Mouse (Mus musculus): ENCODE data around the gene Magel2.

Gene Magel2

DNA sequence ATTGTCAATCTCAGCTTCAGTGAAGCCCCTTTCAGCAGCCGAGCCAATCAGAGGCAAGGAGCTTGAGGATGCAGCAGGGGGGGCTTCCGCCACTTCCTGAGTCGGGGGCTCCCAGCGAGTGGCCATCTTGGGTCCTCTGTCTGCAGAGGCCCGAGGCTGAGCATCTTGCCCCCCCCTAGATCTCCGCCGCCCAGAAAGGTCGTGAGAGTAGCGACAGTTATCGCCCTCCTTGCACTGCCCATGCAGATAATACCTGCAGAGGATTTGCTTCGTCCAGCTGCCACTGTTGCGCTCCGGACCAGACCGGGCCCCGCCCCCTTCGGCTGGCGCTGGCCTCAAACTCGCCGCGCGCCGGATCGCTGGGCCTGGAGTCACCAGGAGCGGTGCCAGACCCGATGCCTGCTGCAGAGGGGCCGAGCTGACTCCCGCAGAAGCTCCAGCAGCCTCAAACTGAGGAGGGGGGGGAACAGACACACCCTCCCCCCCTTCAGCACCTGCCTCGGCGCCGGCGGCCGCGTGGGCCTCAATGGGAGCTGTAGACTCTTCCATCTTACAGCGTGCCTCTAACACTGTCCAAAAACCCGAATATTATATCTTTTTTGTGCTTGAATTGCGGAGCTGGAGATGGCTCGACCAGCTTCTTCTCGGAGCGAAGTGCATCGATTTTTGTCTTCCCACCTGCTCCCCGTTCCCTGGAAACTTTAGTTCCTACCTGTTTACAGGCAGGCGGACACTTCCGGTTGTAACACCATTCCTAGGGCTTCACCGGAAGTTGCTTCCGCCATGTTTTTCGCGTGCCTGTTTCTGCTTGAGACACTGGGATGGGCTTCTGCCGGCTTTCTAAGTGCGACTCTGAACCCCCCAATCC lies 42.9 kb downstream of the Magel2 start, which contains the start of gene Mkrn3:
Mkrn3 (minus strand) TSS at position 647 of the 868 bp plus-strand sequence.
- ATAC-seq (ENCODE audit: insufficient number of reproducible peaks, low FRiP score, low TSS enrichment), result no peak; the same call in 1 of the 2 replicates

DNA sequence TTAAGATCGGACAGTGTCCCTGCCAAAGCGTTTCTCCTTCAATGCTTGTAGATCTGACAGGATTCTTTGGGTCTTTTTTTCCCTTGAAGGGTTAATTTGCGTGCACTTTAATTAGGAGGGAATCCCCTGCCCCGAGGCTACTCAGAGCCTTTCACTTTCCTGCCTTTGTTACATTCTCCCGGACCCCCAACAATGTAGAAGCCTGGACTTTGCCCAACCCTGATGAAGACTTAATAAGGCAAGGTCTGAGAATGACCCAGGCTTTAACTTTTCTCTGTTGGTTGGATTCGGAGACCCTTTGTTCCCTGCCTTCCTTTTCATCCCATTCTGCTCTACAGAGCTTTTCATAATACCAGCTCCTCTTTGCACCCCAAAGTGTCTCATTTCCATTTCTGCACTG lies 43.8 kb downstream of the Magel2 start:
- ATAC-seq (ENCODE audit: insufficient number of reproducible peaks, low FRiP score, low TSS enrichment), result no peak

DNA sequence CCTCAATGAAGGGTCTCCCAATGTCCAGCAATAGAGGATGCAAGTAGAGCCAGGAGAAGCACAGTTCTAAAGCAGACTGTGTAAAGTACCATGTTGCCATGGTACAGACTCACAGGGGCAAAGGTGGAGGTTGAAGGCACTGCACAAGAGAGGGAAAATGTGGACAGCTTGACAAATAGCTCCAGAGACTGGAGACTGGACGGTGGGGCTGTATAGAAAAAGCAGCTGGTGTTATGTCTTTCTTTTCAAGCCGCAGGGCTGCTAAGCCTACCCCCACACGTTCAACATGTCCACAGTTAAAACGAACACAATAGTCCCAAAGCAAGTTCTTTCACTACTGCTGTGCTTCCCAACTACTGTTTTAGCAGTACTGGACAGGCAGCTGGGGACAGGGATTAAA lies 46.4 kb downstream of the Magel2 start:
- ATAC-seq (ENCODE audit: insufficient number of reproducible peaks, low FRiP score, low TSS enrichment), result no peak

DNA sequence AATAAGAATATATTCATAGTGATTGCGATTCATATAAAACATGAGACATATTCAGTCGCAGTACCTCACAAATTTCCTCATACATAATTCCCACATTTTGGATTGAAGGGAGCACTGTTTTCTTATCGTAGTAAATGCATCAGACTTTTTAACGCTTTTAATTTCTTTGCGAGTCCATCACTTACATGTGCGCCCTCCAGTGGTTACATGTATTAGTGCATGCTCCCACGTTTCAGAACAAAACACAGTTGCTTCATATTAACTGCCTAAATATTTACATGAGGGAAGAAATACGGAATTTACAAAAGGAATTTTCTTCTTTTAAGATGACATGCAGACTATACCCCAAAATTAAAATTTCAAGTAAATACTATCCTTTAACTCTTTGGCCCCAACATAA lies 51.5 kb downstream of the Magel2 start:
- no peak for ATAC-seq (ENCODE audit: insufficient number of reproducible peaks, low FRiP score, low TSS enrichment)

Measured in cerebellum, adult (tissue).